Mouse (Mus musculus): ENCODE data around the gene Kcnrg.
"Not testable (repeated sequence)": the region's sequence is repeated elsewhere in the genome, so short reads cannot be mapped to it uniquely, and the experiment has no call there.

Kcnrg gene

DNA sequence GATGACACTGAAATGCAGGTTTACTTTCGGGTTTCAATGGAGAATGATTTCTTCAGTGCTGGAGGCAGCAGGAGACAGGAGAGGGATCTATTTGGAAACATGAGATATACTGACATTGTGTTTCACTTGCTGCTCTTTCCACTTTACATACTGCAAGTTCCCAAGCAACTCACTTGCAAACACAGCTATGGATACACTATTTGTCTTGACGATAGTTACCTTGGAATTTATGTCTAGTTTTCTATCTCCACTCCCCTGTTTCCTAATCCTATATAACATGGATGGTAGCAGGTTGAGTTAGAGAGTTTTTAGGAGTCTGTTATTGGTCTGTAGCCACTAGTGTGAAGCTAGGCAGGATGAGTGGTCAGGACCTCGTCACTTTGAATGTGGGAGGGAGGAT, at the start of gene Kcnrg:
Kcnrg (plus strand) TSS at position 301 of the 400 bp plus-strand sequence.
- no peak for DNase-seq (ENCODE audit: low read depth in 2 of 2, low spot score in 2 of 2)

DNA sequence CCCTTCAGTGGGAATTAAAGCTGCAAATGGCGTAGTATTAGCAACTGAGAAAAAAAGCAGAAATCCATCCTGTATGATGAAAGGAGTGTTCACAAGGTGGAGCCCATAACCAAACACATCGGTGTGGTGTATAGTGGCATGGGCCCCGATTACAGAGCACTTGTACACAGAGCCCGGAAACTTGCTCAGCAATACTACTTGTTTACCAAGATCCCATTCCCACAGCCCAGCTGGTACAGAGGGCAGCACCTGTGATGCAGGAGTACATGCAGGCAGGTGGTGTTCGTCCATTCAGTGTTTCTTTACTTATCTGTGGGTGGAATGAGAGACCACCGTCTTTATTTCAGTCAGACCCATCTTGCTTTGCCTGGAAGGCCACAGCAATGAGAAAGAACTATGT, 48.4 kb upstream of the Kcnrg start:
- no peak for DNase-seq (ENCODE audit: low read depth in 2 of 2, low spot score in 2 of 2)

DNA sequence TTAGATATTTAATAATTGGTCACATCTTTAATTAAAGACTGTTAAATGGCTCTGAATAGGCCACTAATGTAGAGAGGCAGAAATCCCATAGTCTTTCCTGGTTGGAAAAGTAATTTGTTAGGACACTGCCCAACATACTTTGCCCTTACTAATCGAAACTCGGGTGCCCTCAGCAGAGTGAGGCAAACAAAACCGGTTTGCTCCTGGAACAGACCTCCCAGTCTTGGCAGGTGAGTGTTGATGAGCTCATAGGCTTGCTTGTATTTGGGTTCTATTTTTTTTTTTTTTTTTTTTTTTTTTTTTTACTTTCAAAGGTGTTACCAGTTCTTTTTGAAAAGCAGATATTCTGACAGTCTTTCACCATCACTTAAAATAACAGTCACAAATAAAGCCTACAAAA, 47.4 kb upstream of the Kcnrg start:
- no peak for DNase-seq (ENCODE audit: low read depth in 2 of 2, low spot score in 2 of 2)

DNA sequence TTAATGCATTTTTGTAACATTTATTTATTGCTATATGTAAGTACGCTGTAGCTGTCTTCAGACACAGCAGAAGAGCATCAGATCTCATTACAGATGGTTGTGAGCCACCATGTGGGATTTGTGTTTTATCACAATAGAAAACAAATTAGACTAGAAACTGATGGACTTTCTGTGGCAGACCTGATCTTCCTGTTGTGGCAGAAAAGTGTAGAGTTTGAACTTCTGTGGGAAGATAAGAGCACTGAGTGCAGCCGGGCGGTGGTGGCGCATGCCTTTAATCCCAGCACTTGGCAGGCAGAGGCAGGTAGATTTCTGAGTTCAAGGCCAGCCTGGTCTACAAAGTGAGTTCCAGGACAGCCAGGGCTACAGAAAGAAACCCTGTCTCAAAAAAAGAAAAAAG, 41.0 kb upstream of the Kcnrg start:
- DNase-seq (ENCODE audit: low read depth in 2 of 2, low spot score in 2 of 2), result not testable (repeated sequence)

DNA sequence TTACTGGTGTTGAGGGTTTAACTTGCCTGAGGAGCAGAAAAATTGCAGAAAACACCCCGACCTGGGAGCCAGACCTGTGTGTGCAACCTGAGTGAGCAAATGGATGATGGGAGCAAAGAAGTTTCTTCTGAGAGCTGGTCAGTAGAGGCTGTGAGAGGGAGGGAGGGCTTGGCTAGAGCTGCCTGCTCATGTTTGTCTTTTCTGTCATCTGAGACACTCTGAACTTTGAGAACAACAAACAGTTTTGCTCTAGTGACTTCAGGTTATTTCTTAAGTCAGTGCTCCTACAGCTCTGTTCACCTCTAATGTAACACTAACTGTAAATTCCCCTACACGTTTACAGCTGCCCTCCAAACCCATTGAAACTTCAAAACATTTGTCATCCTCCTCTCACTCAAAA, 37.9 kb upstream of the Kcnrg start:
- DNase-seq (ENCODE audit: low read depth in 2 of 2, low spot score in 2 of 2), result no peak

DNA sequence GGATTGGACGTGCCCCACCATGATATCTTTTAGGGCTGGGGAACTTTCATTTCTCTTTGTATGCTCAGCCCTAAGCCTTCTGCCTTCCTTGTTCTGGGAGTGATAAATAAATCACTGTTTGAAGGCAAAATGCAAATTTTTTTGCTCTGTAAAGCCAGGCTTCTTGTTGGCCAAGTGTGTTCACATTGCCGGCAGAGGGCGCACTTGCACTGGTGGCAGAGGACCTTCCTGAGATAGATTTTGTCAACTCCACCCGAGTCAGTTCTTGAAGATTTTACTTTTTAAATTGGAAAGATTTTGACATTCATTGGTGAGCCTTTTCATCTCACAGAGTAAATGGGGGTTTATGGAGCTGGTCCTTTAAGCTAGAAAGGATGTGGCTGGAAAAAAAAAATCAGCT, 35.9 kb upstream of the Kcnrg start:
- peak; percentile 77 to 86 for DNase-seq (ENCODE audit: low read depth in 2 of 2, low spot score in 2 of 2)

DNA sequence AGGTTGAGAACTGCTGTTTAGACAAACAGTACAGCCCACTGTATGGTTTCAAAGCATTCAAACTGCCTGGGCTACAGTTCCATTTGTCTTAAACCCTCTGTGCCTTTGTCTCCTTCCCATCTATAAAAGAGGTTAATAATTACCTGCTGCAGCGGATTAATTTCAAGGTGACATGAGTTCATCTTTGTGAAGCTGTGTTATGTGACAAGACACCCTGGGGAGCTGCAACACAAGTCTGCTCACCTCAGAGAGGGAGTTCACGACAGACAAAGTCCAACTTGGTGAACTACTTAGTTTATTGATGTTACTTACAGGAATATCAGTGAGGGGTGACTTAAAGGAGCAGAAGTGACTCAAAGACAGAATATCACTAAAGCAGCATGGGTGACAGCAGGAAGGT, 35.1 kb upstream of the Kcnrg start:
- DNase-seq (ENCODE audit: low read depth in 2 of 2, low spot score in 2 of 2), result no peak

DNA sequence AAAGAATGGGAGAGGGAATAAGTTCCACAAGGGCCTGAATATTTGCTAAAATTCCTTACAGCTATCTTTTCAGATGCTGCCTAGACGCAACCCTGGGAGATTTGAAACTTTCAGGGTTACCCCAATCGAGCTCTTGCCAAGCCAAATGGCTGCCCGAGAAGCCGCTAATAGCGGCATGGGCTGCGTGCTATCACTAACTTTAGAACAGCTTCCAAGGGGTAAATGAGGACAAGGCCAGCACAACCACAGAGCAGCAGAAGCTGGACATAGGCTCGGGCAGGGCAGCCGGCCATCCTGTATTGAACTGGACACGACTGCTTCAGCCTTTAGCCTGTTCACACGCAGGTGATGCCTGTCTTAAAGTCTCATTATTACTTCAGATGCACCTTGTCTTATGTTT, 32.2 kb upstream of the Kcnrg start:
- no peak for DNase-seq (ENCODE audit: low read depth in 2 of 2, low spot score in 2 of 2)

DNA sequence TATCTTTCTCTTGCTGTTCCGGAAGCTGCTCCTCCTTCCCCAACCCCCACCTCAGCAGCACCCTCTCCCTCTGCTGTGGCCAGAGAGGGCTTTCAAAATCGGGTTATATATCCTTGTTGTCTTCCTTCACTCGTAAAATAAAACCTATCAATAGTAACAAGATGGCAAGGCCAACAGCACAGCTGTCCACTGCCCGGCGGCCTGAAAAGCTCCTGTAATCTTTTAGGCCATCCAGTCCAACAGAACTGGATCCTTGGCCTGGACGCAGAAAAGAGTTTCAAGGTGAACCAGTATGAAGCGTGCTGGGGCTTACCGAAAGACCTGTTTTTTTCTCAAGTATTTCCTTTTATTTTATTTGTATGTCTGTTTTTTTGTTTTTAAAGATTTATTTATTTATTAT, 31.3 kb upstream of the Kcnrg start:
- DNase-seq (ENCODE audit: low read depth in 2 of 2, low spot score in 2 of 2), result no peak

DNA sequence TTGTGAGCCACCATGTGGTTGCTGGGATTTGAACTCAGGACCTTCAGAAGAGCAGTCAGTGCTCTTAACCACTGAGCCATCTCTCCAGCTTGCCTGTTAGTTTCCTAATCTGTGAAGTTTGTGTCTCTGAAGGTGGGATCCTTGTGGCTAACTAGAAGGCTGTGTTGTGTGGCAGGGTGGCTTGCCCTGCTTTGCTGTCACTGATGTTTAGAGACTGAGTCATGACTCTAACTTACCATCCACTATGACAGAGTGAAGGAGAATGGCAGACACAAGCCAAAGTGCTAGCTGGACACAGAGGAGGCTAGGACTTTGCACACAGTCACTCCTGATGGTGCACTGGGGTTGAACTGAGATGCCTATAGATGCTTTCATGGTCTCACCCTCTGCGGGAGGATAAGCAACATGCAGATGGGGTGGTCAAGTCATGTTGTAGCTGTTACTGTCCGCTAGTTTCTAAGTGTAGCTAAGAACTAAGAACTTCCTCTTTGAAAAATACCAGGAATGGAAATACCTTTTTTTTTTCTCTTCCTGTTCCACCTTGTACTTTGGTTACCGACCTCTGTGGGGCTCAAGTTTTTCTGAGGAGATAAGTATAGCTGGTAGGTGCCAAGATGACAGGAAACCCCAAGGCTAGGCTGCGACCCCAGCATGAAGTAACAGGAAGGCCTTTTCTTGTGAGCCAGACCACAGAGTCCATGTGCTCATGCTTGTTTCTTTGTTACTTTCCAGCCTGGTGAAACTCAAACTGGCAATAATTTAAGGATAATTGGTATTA, 17.8 kb upstream of the Kcnrg start:
- DNase-seq (ENCODE audit: low read depth in 2 of 2, low spot score in 2 of 2), result no peak

DNA sequence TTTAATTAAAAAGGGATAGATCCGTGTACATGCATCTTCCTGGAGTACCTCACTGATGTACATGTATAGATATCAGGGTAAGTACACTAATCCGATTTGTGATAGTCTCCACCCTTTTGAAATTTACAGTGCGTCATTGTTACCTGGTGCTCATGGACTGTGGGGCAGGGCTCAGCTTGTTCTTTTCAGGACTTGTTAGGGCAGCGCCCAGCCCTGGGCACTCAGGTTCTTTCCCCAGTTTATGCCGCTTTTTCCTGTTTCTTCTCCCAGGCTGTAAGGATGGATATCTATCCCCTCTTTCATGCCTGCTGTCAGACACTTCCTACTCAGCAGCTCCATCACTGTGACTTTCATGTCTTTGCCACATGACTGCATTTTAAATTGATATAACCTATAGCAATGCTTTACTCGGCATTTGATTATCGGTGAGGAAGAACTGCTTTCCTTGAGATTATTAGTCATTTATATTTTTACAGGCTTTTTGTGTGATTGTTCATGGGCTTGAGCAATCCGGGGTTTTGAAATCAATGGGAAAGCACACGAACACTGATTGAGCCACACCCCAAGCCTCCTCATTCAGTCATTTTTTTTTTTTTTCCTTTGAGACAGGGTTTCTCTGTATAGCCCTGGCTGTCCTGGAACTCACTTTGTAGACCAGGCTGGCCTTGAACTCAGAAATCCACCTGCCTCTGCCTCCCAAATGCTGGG, 10.4 kb upstream of the Kcnrg start:
- DNase-seq (ENCODE audit: low read depth in 2 of 2, low spot score in 2 of 2), result no peak

DNA sequence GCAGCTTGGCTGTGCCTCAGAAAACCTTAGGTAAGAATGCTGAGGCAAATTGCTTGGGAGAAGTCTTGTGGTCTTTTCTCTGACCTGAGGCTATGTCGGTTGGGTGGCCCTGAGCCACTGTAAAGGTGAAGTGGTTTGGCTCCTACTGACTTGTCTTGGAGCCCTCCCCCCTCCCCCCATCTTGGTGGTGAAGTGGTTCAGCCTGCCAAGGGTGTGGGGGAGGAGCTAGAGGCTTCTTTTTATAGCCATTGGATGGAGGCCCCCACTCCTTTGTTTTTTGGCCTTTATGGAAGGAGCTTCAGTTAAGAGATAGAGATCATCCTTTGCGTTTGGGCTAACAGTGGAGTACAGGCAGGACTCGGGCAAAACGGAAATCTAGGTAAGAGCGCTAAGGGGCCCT, 9.3 kb upstream of the Kcnrg start, which contains the start of gene Trim13:
Trim13 (plus strand) TSS at position 280 of the 400 bp plus-strand sequence.
- no peak for DNase-seq (ENCODE audit: low read depth in 2 of 2, low spot score in 2 of 2)

DNA sequence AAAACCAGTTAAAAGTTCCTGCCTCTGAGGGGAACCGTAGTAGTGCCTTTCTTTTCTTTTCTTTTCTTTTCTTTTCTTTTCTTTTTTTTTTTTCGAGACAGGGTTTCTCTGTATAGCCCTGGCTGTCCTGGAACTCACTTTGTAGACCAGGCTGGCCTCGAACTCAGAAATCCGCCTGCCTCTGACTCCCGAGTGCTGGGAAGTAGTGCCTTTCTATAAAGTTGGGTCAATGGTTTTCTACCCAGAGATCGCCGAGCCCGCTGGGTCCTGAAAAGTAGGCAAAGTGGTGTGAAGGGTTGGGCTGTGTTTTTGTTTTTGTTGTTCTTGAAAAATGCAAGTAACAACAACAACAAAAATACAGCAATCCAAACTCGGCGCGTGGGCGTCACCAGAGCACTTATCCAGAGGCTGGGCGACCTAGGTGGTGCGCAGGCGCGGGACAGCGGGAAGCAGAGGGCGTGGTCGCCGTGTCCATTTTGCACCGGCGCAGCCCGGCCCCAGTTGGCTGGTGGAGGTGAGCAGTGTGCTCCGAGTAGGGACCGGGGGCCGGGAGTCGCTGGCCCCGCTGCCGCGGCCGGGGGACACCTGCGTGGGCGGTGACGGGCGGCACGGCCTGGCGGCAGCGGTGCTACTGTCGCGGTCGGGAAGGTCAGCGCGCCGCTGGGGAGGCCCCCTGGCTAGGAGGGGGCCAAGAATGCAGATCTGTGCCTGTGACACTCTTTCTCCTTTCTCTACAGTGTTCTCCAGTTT, 8.0 kb upstream of the Kcnrg start:
- DNase-seq (ENCODE audit: low read depth in 2 of 2, low spot score in 2 of 2), result peak; percentile 77 to 87

DNA sequence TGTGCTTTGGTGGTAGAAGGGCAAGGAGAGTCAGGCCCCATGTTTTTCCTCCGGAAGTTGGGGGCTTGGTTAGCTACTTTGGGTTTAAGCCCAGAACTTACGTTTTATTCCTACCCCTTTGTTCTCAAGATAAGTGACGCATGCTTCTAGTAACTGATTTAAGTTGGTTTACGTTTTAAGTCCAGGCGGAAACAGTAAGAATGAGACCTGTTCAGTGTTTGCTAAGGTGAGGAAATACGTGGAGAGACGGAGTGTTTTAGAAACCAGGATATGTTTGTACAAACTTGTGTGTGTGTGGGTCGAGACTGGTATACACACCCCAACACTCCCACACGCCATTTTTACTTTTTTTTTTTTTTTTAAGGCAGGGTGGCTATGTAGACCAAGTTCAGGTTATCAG, 5.9 kb upstream of the Kcnrg start:
- no peak for DNase-seq (ENCODE audit: low read depth in 2 of 2, low spot score in 2 of 2)

DNA sequence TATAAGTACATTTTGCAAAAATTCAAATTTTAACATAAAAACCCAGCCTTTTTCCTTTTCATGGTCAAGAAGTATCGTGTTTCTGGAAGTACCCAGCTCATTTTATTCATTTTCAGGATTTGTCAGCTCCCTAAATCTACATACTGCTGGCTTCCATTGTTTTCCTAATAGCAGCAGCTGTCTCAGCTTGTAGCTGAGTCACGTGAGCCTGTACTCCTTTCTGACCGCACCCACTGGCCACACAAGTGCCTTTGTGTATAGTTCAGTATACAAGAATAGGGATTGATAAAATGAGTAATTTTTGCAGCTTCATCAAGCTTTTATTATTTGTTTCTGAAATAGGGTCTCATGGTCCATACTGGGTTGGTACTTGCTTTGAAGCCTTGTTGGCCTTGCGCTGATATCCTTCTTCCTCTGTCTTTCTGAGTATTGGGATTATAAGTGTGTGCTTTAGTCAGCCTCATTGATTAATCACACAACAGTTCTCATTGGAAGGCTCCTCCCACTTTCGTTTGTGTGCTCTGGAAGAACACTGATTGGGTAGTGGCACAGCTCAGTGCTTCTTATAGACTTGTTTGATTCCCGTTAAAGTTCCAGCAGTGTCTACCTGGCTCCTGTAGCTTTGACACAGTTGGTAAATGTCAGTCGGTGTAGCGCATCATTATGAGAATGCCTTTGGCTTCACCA, 4.0 kb upstream of the Kcnrg start:
- no peak for DNase-seq (ENCODE audit: low read depth in 2 of 2, low spot score in 2 of 2)

DNA sequence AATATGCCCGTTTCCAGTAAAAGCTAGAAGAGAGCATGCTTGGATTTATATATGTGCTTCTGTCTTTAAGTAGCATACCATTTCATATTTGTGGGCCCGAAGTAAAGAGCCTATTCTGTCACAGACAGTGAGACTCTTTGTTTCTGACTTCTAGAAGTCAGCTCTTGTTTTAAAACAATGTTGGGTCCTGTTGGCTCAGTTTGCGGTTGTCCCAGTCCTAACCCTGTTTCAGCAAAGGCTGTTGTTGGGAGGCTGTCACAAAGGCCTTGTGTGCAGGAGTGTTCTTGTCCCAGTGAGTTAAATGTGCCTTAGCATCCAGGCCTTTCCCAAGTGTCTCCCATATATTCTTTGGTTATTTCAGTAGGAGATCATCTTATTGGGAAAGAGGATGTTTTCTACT, 3.2 kb upstream of the Kcnrg start:
- no peak for DNase-seq (ENCODE audit: low read depth in 2 of 2, low spot score in 2 of 2)

DNA sequence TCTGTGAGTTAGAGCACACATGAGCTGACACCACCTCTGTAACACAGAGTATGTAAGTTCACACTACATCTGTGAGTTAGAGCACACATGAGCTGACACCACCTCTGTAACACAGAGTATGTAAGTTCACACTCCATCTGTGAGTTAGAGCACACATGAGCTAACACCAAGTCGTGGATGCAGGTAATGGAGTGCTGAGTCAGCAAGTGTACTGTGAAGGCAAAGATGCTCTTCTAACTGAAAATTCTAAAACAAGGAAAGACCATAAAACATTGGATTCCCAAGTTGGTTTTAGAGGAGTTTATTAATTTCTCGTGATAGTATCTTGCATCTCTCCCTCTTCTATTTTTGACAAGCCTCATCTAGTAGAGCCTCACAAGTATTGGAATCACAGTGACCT, 1.2 kb upstream of the Kcnrg start:
- DNase-seq (ENCODE audit: low read depth in 2 of 2, low spot score in 2 of 2), result not testable (repeated sequence)

DNA sequence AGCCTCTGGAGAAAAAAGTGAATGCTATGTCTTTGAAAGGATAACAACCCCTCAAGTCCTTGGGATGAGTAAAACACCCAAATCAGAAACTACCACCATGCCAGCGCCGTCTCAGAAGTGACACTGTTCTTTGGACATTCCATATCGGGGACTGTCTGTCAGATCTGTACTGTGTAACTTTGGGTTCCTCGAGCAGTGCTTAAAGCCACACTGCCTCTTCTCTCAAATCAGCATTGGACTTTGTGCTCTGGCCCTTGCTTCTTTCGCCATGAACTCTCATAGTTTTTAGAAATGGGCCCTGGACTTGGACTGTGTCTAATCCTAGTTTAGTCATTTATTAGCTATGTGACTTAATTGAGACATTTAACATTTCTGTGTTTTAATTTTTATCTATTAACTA, 4.5 kb downstream of the Kcnrg start:
- no peak for DNase-seq (ENCODE audit: low read depth in 2 of 2, low spot score in 2 of 2)

DNA sequence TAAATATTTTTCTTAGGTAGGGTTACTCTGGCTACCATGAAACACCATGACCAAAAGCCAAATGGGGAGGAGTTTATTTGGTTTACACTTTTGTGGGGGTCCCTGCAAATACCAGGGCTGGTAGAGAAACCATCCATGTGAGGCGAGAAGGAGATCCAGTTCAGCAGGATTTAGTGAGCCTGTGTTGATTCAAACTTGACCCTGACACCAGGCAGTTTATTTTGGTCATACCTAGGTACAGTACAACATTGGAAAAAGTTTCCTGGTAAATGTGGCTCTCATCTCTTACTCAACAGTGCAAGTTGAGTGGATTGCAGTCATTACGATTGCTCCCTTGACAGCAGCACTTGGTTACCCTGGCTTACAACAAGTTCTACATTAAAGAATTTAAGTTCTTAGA, 6.1 kb downstream of the Kcnrg start:
- no peak for DNase-seq (ENCODE audit: low read depth in 2 of 2, low spot score in 2 of 2)

DNA sequence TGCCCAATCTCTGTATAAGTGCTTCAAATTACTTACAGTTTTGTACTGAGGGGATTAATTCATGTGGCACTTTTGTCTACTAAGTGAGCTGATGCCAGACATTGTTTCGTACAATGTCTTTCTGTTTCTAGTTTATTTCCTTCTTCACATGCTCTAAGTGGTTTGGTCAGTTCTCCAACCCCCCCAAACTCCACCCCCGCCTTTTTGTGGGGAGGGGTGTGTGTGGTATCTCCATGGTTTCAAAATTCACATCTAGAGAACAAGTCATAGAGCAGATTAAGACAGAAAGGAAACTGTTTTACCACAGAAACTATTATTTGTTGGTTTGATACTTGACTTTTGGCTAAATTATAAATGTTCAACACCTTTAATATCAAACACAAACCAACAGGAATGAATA, 13.1 kb downstream of the Kcnrg start:
- no peak for DNase-seq (ENCODE audit: low read depth in 2 of 2, low spot score in 2 of 2)

DNA sequence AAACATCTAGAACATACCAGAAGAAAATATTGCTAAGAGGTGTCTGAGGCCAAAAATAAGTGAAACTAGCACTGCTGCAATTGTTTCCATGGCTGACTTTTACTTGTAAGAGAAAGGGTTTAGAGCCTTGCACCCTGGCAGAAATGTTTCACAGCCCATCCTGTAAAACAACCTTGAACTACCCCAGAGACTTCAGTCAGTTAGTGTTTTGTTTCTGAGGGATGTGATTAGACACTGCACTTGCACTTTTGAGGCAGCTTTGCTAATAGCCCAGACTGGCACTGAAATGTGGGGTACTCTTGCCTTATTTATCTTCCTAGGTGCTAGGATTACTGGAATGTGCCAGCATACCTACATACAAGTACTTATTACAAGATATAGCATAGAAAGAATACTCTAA, 28.7 kb downstream of the Kcnrg start:
- no peak for DNase-seq (ENCODE audit: low read depth in 2 of 2, low spot score in 2 of 2)
